Mouse (Mus musculus) hindbrain, postnatal 0 days (tissue): ENCODE data around the gene Duox2. TPM values are rescaled to one million over a fixed set of nuclear protein-coding genes. Genes with fewer than 3 reads are reported as not detected.

Experiments used
- ATAC-seq: fragments of 200-750 bp; cut with Nextera tagmentation; 2 replicates; pipeline ENCODE4 v1.8.0; 2017; ENCODE audit warnings: mild to moderate bottlenecking, moderate TSS enrichment, moderate library complexity
- DNase-seq: peaks from one replicate; pipeline ENCODE4 v3.0.0-alpha.2; 2015; ENCODE audit warnings: low spot score
- H3K27ac ChIP-seq: fragments of 300-500 bp; sonication (generic); 2 replicates; pipeline ENCODE4 v1.5.1; 2014; ENCODE audit warnings: mild to moderate bottlenecking
- H3K27me3 ChIP-seq: fragments of 300-500 bp; sonication (generic); 2 replicates; pipeline ENCODE4 v1.6.1; 2014; ENCODE audit warnings: low read length, mixed read lengths; ENCODE audit not compliant: insufficient read depth
- H3K36me3 ChIP-seq: fragments of 300-500 bp; sonication (generic); 2 replicates; pipeline ENCODE4 v1.6.1; 2014; ENCODE audit warnings: low read length, mixed read lengths; ENCODE audit not compliant: insufficient read depth
- H3K4me1 ChIP-seq: fragments of 300-500 bp; sonication (generic); 2 replicates; pipeline ENCODE4 v1.6.1; 2014; ENCODE audit warnings: antibody characterized with exemption, low read length, mixed read lengths; ENCODE audit not compliant: insufficient read depth
- H3K4me2 ChIP-seq: fragments of 300-500 bp; sonication (generic); 2 replicates; pipeline ENCODE4 v1.6.1; 2014; ENCODE audit warnings: low read depth, mild to moderate bottlenecking, low read length, moderate library complexity, mixed read lengths
- H3K4me3 ChIP-seq: fragments of 300-500 bp; sonication (generic); 2 replicates; pipeline ENCODE4 v1.5.1; 2014; ENCODE audit warnings: low read length
- H3K9ac ChIP-seq: fragments of 300-500 bp; sonication (generic); replicated peaks from 2 replicates; pipeline ENCODE4 v1.6.1; 2014; ENCODE audit warnings: mild to moderate bottlenecking, low read length, moderate library complexity, mixed read lengths
- H3K9me3 ChIP-seq: fragments of 300-500 bp; sonication (generic); 2 replicates; pipeline ENCODE4 v1.6.1; 2016; ENCODE audit warnings: low read length, mixed read lengths
- CTCF ChIP-seq: IDR thresholded peaks from 2 replicates; pipeline ENCODE4 v1.5.1; 2016; ENCODE audit warnings: antibody characterized with exemption, control low read depth, low read depth
- WGBS: fragments of 180-500 bp; shearing (Covaris S2); extraction: QIAGEN DNeasy Blood & Tissue Kit; methylation state at CpG from one replicate; pipeline ENCODE4 v1.1.7; 2014; 5-methylcytosine and 5-hydroxymethylcytosine counted together
- polyA plus RNA-seq: library from polyadenylated mRNA; unstranded; fragments of >200 nt; fragmentation: Nextera tagmentation; extraction: Ambion mirVana; gene quantifications from 2 replicates; pipeline ENCODE4 v1.2.1, GENCODE M21; 2015
- total RNA-seq: library from RNA; depleted of rRNA; stranded (reverse); fragments of >200 nt; gene quantifications from 2 replicates; pipeline ENCODE4 v1.2.3, GENCODE M21; 2014

Duox2 gene
- total and polyA plus RNA-seq, 2 experiments from 2014 or later = 0.05 to 0.16 TPM

DNA sequence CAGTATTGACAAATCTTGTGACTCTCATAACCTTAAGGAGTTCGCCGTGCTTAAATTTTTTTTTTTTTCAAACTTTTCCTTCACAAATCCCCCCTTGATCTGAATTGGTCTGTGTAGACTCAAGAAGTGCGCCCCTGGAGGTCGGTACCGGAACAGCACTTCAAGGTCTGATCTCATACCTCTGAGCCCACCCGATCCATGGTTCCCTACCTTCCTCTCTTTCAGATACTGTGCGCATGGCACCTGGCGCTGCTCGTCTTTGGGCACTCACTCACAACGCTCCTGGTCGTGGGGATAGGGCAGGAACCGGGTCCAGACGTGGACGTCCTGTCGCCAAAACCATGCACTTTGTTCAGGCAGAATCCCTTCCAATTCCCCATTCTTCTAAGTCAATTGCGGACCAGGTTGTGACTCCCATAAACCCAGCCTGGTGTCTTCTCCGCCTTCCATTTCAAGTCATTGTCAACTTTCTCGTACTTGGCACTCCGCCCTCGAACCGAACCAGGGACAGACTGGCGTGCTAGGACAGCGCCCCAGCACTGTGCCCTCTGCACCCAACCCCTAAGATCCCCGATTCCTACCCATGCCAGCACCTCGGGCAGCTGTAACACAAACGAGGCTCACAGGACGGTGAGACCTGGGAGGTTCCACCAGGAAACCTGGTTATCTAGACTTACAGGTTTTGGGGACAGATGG lies 14.6 kb upstream of the Duox2 start:
- Histone ChIP-seq H3K36me3 (no peaks in the 10 kb centered on the region), H3K4me1 (no peaks in the 10 kb centered on the region), H3K9me3 (no peaks in the 10 kb centered on the region), H3K27ac (no peak overlapping the region), H3K9ac (no peak overlapping the region), H3K4me3 (peak overlapping the region; percentile 28), H3K27me3 (peaks cover 27% of the 10 kb centered on the region), H3K4me2 (peak overlapping the region; percentile 48)
- peak; percentile 79 for TF ChIP-seq CTCF
- DNase-seq = peak; percentile 85
- peak; percentile 54 for ATAC-seq
- 6% methylated on average over 27 of the region's 27 CpGs for WGBS

DNA sequence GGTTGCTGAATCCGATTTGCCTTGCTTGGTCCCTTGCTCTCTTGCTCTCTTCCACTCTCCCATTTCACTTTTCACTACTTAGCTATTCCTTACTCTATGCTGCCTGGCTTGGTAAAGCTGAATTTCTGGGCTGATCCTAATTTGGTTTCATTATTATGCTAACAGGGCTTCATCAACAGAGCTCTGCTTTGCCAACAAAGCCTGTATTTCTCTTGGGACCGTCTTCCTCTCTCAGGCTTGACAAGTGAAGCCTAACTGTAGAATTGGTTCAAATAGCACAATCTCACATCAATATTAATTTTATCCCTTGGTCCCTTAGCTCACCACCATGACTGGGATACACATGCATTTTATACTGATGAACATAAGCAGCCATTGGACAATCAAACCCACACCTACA lies 13.3 kb upstream of the Duox2 start:
- Histone ChIP-seq H3K27me3 (peaks cover 27% of the 10 kb centered on the region), H3K4me1 (no peaks in the 10 kb centered on the region), H3K4me2 (no peak overlapping the region), H3K27ac (no peak overlapping the region), H3K9me3 (no peaks in the 10 kb centered on the region), H3K9ac (no peak overlapping the region), H3K36me3 (no peaks in the 10 kb centered on the region), H3K4me3 (no peak overlapping the region)
- WGBS = 38% methylated on average over 2 of the region's 2 CpGs
- DNase-seq (peak; percentile 8), ATAC-seq (no peak)
- TF ChIP-seq CTCF = no peak

DNA sequence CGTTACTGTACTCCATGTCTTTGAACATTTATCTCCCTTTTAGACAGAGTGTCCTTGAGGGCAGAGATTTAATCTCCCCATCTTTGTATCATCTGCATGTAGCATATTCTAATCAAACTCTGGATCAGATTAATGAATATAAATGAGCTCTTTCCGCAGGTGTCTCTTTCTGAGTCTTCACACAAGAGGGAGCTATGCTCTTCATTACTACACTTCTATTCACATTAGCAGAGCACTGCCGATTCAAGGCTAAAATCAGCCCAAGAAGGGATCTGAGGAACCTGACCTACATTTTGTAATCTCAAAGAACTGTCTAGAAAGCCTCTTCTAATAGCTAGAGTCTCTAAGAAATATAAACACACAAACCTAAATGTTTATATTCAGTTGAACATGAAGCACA lies 11.4 kb upstream of the Duox2 start:
- Histone ChIP-seq H3K9me3 (no peaks in the 10 kb centered on the region), H3K27me3 (peaks cover 21% of the 10 kb centered on the region), H3K27ac (no peak overlapping the region), H3K4me3 (no peak overlapping the region), H3K4me1 (no peaks in the 10 kb centered on the region), H3K36me3 (no peaks in the 10 kb centered on the region), H3K4me2 (no peak overlapping the region), H3K9ac (no peak overlapping the region)
- TF ChIP-seq CTCF = peak; percentile 46; the same call in 1 of the 2 replicates
- ATAC-seq (no peak), DNase-seq (peak; percentile 62)
- 34% methylated on average over 3 of the region's 3 CpGs for WGBS

DNA sequence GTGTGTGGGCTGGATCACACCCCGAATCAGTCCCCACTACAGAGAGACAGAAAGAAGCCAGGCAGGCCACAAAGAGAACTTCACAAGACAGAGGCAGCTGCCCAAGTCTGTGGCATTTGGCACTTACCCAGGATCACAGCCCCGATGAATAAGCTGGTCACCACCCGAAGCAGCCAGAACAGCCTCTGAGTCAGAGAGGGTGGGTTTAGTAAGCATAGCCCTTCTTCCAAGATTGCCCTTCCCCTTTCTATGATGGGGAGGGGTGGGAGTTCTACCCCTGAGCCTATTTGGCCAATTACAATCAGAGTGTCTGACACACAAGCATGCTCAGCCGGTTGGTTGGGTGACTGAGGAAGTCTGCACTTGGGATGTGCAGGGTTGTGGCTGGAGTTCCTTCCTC lies 7.9 kb upstream of the Duox2 start:
- 38% methylated on average over 4 of the region's 4 CpGs for WGBS
- H3K9ac ChIP-seq = no peak overlapping the region
- 0 out of 2 replicates have a peak, but pooled peaks cover 5% of the 10 kb centered on the region for H3K27me3 ChIP-seq
- H3K36me3 ChIP-seq = no peaks in the 10 kb centered on the region
- DNase-seq (peak; percentile 76), ATAC-seq (peak; percentile 58)
- no peaks in the 10 kb centered on the region for H3K9me3 ChIP-seq
- no peak overlapping the region for H3K4me3 ChIP-seq
- no peak overlapping the region for H3K4me2 ChIP-seq
- no peak for TF ChIP-seq CTCF
- H3K4me1 ChIP-seq = peaks cover 11% of the 10 kb centered on the region
- no peak overlapping the region for H3K27ac ChIP-seq

DNA sequence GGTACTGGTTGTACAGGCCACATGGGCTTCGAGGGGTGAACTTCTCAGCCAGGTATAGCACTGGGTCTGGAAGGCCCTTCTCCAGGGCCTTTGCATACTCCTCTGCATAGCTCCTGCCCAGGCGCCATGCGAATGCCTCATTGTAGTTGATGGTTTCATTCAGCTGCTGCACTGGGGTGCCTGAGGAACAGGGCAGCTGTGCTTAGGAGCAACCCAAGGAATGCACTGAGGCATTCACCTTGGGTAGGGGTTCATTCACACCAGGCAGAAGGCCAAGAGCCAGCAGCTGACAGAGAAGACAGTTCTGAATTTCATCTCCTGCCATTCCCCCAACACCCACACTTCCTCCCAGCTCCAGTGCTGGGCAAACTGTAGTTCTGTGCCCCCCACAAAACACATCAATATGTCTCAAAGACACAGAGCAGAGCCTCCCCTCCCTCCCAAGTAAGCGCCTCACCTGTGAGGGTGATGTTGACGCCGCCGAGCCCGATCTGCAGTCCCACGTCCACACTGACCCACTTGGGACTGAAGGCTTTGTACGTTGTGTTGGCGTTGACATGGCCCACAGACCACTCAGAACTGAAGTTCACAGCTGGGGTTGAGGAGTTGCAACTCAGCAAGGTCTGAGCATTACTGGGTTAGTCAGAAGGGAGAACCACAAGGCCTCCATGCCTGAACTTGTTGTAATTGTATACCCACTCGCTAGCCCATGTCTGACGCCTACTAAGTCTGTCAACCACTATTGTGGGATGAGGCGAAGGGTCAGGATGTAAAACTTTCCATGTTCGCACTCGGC lies 7.0 kb upstream of the Duox2 start:
- 89% methylated on average over 16 of the region's 16 CpGs for WGBS
- ATAC-seq = no peak
- peaks cover 16% of the 10 kb centered on the region for H3K4me1 ChIP-seq

DNA sequence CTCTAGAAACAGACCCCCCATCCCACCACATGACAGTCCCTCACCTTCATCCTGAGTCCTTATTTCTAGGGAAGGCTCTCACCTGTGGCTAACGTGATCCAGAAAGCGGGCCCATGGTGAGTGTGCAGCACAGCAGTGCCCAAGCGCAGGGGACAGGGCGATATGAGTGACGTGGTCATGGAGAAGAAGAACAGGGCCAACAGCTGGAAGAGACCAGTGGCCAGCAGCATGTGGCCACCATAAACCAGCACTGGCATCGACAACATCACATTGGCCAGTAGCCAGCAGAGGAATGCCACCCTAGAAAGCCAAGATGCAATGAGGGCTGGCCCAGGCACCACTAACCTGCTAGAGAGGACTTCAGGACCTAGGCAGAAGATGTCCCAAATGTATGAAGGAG lies 6.3 kb upstream of the Duox2 start:
- no peak for TF ChIP-seq CTCF
- no peaks in the 10 kb centered on the region for H3K36me3 ChIP-seq
- no peak overlapping the region for H3K27ac ChIP-seq
- H3K4me2 ChIP-seq = no peak overlapping the region
- DNase-seq (no peak), ATAC-seq (no peak)
- peaks cover 16% of the 10 kb centered on the region for H3K4me1 ChIP-seq
- no peaks in the 10 kb centered on the region for H3K9me3 ChIP-seq
- no peak overlapping the region for H3K9ac ChIP-seq
- WGBS = 84% methylated on average over 6 of the region's 6 CpGs
- no peak overlapping the region for H3K4me3 ChIP-seq
- peaks cover 14% of the 10 kb centered on the region for H3K27me3 ChIP-seq

More for the DNA sequence above, 7.0 kb upstream of the Duox2 start:
- Histone ChIP-seq H3K4me2 (no peak overlapping the region), H3K9me3 (no peaks in the 10 kb centered on the region), H3K27me3 (peaks cover 9% of the 10 kb centered on the region), H3K27ac (no peak overlapping the region), H3K36me3 (no peaks in the 10 kb centered on the region), H3K4me3 (no peak overlapping the region), H3K9ac (no peak overlapping the region)
- DNase-seq = no peak
- no peak for TF ChIP-seq CTCF
